Mouse (Mus musculus) myocyte (in vitro differentiated cells): Measurements from ENCODE around the gene Abcc2.

ENCODE experiments used
- CEBPB ChIP-seq: IDR thresholded peaks from 2 replicates; pipeline ENCODE4 v1.6.1; 2011; ENCODE audit warnings: mild to moderate bottlenecking, moderate library complexity; ENCODE audit not compliant: poor library complexity, insufficient read depth, severe bottlenecking
- MYOG ChIP-seq, 3 experiments: IDR thresholded peaks; one replicate each; pipeline ENCODE4 v1.6.1; 2011; ENCODE audit warnings: control low read depth in 2 of 3, low read depth in 2 of 3, mild to moderate bottlenecking in 2 of 3; ENCODE audit not compliant: insufficient read length in 2 of 3, control insufficient read depth in 1 of 3, insufficient read depth in 1 of 3
- POLR2A ChIP-seq: IDR thresholded peaks from one replicate; pipeline ENCODE4 v1.6.1; 2011; ENCODE audit warnings: low read depth, mild to moderate bottlenecking, control low read depth, moderate library complexity; ENCODE audit not compliant: insufficient read length
- SRF ChIP-seq: IDR thresholded peaks from one replicate; pipeline ENCODE4 v1.6.1; 2011; ENCODE audit warnings: low read depth; ENCODE audit not compliant: control insufficient read depth, insufficient read length

DNA sequence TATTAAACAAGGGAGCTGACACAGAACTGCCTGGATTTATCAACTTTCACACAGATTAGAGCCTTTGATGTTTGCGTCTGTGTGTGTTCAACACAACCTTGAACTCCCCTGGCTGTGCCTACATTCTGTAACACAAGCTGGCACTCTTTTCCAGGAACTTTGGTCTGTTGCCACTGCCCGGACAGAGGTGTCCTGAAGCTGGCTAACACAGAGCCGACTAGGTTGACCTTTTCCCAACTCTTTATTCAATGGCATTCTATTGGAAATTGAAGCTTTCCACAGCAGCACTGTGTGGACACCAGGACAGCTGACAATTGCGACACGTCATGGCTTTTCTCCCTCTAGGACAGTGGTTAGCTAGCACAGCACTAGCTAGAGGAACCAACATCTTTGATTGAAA lies 15.2 kb downstream of the Abcc2 start:
- no peak for TF ChIP-seq SRF
- TF ChIP-seq MYOG (IDR thresholded peaks at IDR 0.05; ENCODE audit: control insufficient read depth in 1 of 3, insufficient read depth in 1 of 3, insufficient read length in 2 of 3, low read depth in 2 of 3), result no peak
- TF ChIP-seq POLR2A, result no peak
- no peak for TF ChIP-seq CEBPB
